Mouse (Mus musculus): ENCODE results near the gene Gm10153. TPM values are rescaled to one million over a fixed set of nuclear protein-coding genes. Genes with fewer than 3 reads are reported as not detected.
"Not testable (repeated sequence)": the region's sequence is repeated elsewhere in the genome, so short reads cannot be mapped to it uniquely, and the experiment has no call there.

Gm10153 gene
- total RNA-seq (2014; rRNA removed) (not detected in 2 replicates), polyA plus RNA-seq (2015; fragmentation: Nextera tagmentation; extraction: Ambion mirVana) (not detected in 2 replicates)

GRCm38 (mm10) chr7:142190289-142190688 lies at the start of gene Gm10153:
Gene Gm10153, minus strand, starts transcription at chr7:142190389.
- no peak for TF ChIP-seq CTCF (IDR thresholded peaks at IDR 0.05; ENCODE audit: low read depth)
- DNase-seq (ENCODE audit: low spot score) (no peak), ATAC-seq (no peak)
- no peak within 1 kb of the TSS for H3K9ac ChIP-seq (replicated peaks; ENCODE audit: low read length)
- H3K9me3 ChIP-seq (ENCODE audit: low read length), result no peaks in the 10 kb centered on the region
- no peak within 1 kb of the TSS for H3K4me2 ChIP-seq (ENCODE audit: low read depth, low read length)
- no peak within 1 kb of the TSS for H3K27ac ChIP-seq
- 48% methylated on average over 2 of the region's 2 CpGs for WGBS
- no peaks in the 10 kb centered on the region for H3K27me3 ChIP-seq (ENCODE audit: insufficient read depth, low read length)
- no peaks in the 10 kb centered on the region for H3K4me1 ChIP-seq (ENCODE audit: insufficient read depth, low read length)
- H3K4me3 ChIP-seq (ENCODE audit: low read length), result no peak within 1 kb of the TSS
- no peaks in the 10 kb centered on the region for H3K36me3 ChIP-seq (ENCODE audit: insufficient read depth, low read length)

- 44% methylated on average over 1 of the region's 1 CpGs for WGBS
Measured at GRCm38 (mm10) chr7:142231540-142231939, 41.4 kb upstream of the Gm10153 start.

GRCm38 (mm10) chr7:142229871-142230270 lies 39.7 kb upstream of the Gm10153 start, which contains the start of gene Krtap5-5:
Gene Krtap5-5, minus strand, starts transcription at chr7:142229971.
- 56% methylated on average over 3 of the region's 3 CpGs for WGBS
- H3K4me3 ChIP-seq (ENCODE audit: low read length); H3K27me3 ChIP-seq (ENCODE audit: insufficient read depth, low read length); H3K36me3 ChIP-seq (ENCODE audit: insufficient read depth, low read length); ATAC-seq; DNase-seq (ENCODE audit: low spot score); H3K9ac ChIP-seq (replicated peaks; ENCODE audit: low read length); H3K9me3 ChIP-seq (ENCODE audit: low read length); H3K4me2 ChIP-seq (ENCODE audit: low read depth, low read length); H3K27ac ChIP-seq; H3K4me1 ChIP-seq (ENCODE audit: insufficient read depth, low read length): not testable (repeated sequence)

More at GRCm38 (mm10) chr7:142231540-142231939, 41.4 kb upstream of the Gm10153 start:
- H3K36me3 ChIP-seq (ENCODE audit: insufficient read depth, low read length), result no peaks in the 10 kb centered on the region
- H3K27me3 ChIP-seq (ENCODE audit: insufficient read depth, low read length), result no peaks in the 10 kb centered on the region
- ATAC-seq, result no peak
- TF ChIP-seq CTCF (IDR thresholded peaks at IDR 0.05; ENCODE audit: low read depth), result no peak
- no peaks in the 10 kb centered on the region for H3K9me3 ChIP-seq (ENCODE audit: low read length)
- no peak overlapping the region for H3K4me2 ChIP-seq (ENCODE audit: low read depth, low read length)
- no peak for DNase-seq (ENCODE audit: low spot score)
- no peak overlapping the region for H3K27ac ChIP-seq
- H3K9ac ChIP-seq (replicated peaks; ENCODE audit: low read length), result no peak overlapping the region
- no peak overlapping the region for H3K4me3 ChIP-seq (ENCODE audit: low read length)
- no peaks in the 10 kb centered on the region for H3K4me1 ChIP-seq (ENCODE audit: insufficient read depth, low read length)

- no peaks in the 10 kb centered on the region for H3K4me1 ChIP-seq (ENCODE audit: insufficient read depth, low read length)
- 46% methylated on average over 2 of the region's 2 CpGs for WGBS
- ATAC-seq (no peak), DNase-seq (ENCODE audit: low spot score) (no peak)
- H3K9ac ChIP-seq (replicated peaks; ENCODE audit: low read length), result no peak overlapping the region
- no peak overlapping the region for H3K4me2 ChIP-seq (ENCODE audit: low read depth, low read length)
- no peaks in the 10 kb centered on the region for H3K36me3 ChIP-seq (ENCODE audit: insufficient read depth, low read length)
- no peak for TF ChIP-seq CTCF (IDR thresholded peaks at IDR 0.05; ENCODE audit: low read depth)
- H3K4me3 ChIP-seq (ENCODE audit: low read length), result no peak overlapping the region
- H3K27me3 ChIP-seq (ENCODE audit: insufficient read depth, low read length), result no peaks in the 10 kb centered on the region
- H3K27ac ChIP-seq, result no peak overlapping the region
- H3K9me3 ChIP-seq (ENCODE audit: low read length), result no peaks in the 10 kb centered on the region
Measured at GRCm38 (mm10) chr7:142224518-142224917, 34.3 kb upstream of the Gm10153 start.

- H3K36me3 ChIP-seq (ENCODE audit: insufficient read depth, low read length); H3K9me3 ChIP-seq (ENCODE audit: low read length); ATAC-seq; H3K9ac ChIP-seq (replicated peaks; ENCODE audit: low read length); H3K27me3 ChIP-seq (ENCODE audit: insufficient read depth, low read length); H3K27ac ChIP-seq; H3K4me3 ChIP-seq (ENCODE audit: low read length); H3K4me2 ChIP-seq (ENCODE audit: low read depth, low read length); DNase-seq (ENCODE audit: low spot score); H3K4me1 ChIP-seq (ENCODE audit: insufficient read depth, low read length): not testable (repeated sequence)
- 54% methylated on average over 1 of the region's 1 CpGs for WGBS
Measured at GRCm38 (mm10) chr7:142212136-142212535, 21.9 kb upstream of the Gm10153 start.

- H3K4me3 ChIP-seq (ENCODE audit: low read length), result no peak within 1 kb of the TSS
- DNase-seq (ENCODE audit: low spot score) (no peak), ATAC-seq (no peak)
- no peak within 1 kb of the TSS for H3K27ac ChIP-seq
- no peak within 1 kb of the TSS for H3K9ac ChIP-seq (replicated peaks; ENCODE audit: low read length)
- TF ChIP-seq CTCF (IDR thresholded peaks at IDR 0.05; ENCODE audit: low read depth), result no peak
- H3K4me2 ChIP-seq (ENCODE audit: low read depth, low read length), result no peak within 1 kb of the TSS
- no peaks in the 10 kb centered on the region for H3K36me3 ChIP-seq (ENCODE audit: insufficient read depth, low read length)
- H3K27me3 ChIP-seq (ENCODE audit: insufficient read depth, low read length), result no peaks in the 10 kb centered on the region
- H3K9me3 ChIP-seq (ENCODE audit: low read length), result no peaks in the 10 kb centered on the region
- 52% methylated on average over 1 of the region's 1 CpGs for WGBS
- no peaks in the 10 kb centered on the region for H3K4me1 ChIP-seq (ENCODE audit: insufficient read depth, low read length)
Measured at GRCm38 (mm10) chr7:142211559-142211958, 21.4 kb upstream of the Gm10153 start, which contains the start of gene Gm7579. Gene Gm7579, plus strand, starts transcription at chr7:142211859.

- not testable (repeated sequence) for H3K9me3 ChIP-seq (ENCODE audit: low read length); H3K27me3 ChIP-seq (ENCODE audit: insufficient read depth, low read length); H3K4me2 ChIP-seq (ENCODE audit: low read depth, low read length); H3K4me3 ChIP-seq (ENCODE audit: low read length); H3K27ac ChIP-seq; H3K36me3 ChIP-seq (ENCODE audit: insufficient read depth, low read length); DNase-seq (ENCODE audit: low spot score); H3K4me1 ChIP-seq (ENCODE audit: insufficient read depth, low read length); ATAC-seq; H3K9ac ChIP-seq (replicated peaks; ENCODE audit: low read length)
- 69% methylated on average over 5 of the region's 5 CpGs for whole genome bisulfite sequencing
Measured at GRCm38 (mm10) chr7:142206891-142207290, 16.7 kb upstream of the Gm10153 start.
